Mouse (Mus musculus): ENCODE results near the gene Cx3cr1. TPM values are rescaled to one million over a fixed set of nuclear protein-coding genes. Genes with fewer than 3 reads are reported as not detected.

Gene Cx3cr1
- polyA plus RNA-seq, 1 experiment = 6.1 TPM

DNA sequence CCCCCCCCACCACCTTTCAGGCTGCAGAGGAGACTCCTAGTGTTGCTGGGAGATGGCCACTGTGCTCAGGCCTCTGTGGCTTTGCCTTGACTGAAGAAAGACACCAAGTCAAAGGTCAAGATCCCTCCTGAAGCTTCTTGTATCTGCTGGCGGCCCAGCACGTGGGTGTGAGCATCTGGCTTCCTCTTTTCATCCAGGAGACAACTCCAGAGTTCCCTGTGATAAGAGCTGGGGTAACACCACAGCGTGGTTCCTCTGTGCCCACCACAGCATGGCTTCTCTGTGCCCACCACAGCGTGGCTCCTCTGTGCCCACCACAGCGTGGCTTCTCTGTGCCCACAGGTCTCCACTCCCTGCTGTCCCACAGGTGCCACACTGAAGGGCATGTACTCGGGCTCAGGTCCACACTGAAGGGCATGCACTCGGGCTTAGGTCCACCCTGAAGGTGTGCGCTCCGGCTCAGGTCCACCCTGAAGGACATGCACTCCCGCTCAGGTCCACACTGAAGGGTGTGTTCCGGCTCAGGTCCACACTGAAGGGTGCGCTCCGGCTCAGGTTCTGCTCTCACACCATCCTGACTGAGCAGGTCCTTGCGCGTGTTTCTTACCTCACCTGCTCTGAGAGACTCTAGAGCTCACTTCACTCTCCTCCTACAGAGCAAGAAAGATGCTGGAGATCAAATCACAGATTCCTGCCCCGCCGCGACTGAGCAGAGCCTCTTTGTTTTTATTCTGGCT is 13.6 kb upstream of the Cx3cr1 start:
- no peak for DNase-seq (ENCODE audit: low read depth, low spot score)

GRCm38 (mm10) chr9:120082691-120083090 is 13.0 kb upstream of the Cx3cr1 start:
- DNase-seq (ENCODE audit: low read depth, low spot score) = no peak
- WGBS = 82% methylated on average over 4 of the region's 4 CpGs

More for the DNA sequence above, 13.6 kb upstream of the Cx3cr1 start:
- 75% methylated on average over 18 of the region's 18 CpGs for WGBS

DNA sequence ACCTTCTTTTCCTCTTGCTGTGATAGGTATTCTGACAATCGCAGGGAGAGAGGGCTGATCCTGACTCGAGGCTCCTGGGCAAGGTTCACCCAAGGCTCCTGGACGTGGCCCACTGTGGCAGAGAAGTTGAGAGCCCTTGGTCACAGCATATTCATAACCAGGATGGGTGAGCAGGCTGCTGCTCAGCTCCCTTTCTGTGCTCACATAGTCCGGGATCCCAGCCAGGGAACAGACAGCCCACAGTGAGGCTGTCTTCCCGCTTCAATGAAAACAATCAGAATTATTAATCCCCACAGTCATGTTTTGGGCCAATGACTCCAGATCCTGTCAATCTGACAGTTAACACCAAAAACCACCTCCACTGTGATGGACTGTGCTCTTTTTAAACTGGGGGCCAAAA is 12.3 kb upstream of the Cx3cr1 start:
- DNase-seq (ENCODE audit: low read depth, low spot score) = no peak
- 72% methylated on average over 5 of the region's 5 CpGs for WGBS

DNA sequence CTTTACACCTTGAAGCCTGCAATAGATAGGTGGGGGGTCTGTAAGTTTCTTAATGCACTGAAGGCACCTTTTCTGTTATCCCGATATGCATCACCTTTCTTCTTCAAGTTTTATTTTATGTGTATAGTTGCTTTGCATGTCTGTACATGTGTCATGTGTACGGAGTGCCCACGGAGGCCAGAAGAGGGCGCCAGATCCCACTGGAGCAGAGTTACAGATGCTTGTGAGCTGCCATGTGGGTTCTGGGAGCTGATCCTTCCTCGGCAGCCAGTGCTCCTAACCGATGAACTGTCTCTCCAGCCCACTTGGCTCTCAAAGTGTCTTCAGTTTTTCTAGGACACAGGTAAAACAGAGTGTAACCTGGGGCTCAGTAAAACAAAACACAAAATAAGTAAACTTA is 11.6 kb upstream of the Cx3cr1 start:
- no peak for DNase-seq (ENCODE audit: low read depth, low spot score)
- WGBS = 75% methylated on average over 6 of the region's 6 CpGs

- DNase-seq (ENCODE audit: low read depth, low spot score) = no peak
- 80% methylated on average over 8 of the region's 8 CpGs for WGBS
These were observed 10.9 kb upstream of the Cx3cr1 start for GRCm38 (mm10) chr9:120080546-120081108.

DNA sequence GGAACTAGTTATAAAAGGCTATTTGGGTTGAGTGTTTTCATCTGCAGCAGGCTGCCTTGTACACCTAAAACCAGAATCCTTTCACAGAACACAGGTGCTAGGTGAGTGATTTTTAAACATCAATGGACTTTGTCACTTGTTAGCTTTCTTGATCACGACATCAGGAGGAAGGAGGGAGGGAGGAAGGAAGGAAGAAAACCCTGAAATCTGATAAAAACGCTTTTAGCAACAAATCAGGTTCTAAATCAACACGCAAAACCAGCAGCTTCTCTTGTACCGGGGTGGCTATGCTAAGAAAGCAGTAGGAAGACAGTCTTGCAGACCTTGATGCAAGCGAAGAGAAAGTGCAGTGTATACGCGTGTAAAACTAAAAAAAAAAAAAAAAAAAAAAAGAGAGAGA is 10.2 kb upstream of the Cx3cr1 start:
- no peak for DNase-seq (ENCODE audit: low read depth, low spot score)
- WGBS = 39% methylated on average over 7 of the region's 7 CpGs

DNA sequence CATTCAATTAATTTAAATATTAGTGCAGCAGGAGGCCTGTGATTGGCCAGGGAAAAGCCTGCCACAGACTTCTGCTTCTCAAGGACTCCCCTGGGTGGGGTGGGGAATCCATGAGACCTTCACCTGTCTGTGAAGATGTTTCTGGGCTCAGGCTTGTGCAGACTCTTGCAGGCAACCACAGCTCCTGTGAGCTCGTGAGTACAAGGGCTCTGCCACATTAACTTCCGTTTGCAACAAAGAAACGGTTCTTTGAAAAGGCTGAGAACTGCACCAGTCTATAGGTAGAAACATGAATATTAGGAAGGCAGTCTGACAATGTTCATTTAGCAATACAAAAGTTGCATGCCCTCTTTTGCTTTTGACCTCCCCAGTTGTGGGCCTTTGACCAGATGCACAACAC is 8.6 kb upstream of the Cx3cr1 start:
- no peak for DNase-seq (ENCODE audit: low read depth, low spot score)
- WGBS = 83% methylated on average over 3 of the region's 3 CpGs

- no peak for DNase-seq (ENCODE audit: low read depth, low spot score)
- 87% methylated on average over 7 of the region's 7 CpGs for WGBS
These were observed 4.8 kb upstream of the Cx3cr1 start for GRCm38 (mm10) chr9:120074516-120074915.

GRCm38 (mm10) chr9:120073169-120073568 is 3.5 kb upstream of the Cx3cr1 start:
- WGBS = 7% methylated on average over 3 of the region's 3 CpGs
- DNase-seq (ENCODE audit: low read depth, low spot score) = peak; percentile 79

- 53% methylated on average over 2 of the region's 2 CpGs for WGBS
- no peak for DNase-seq (ENCODE audit: low read depth, low spot score)
These were observed 1.6 kb upstream of the Cx3cr1 start for GRCm38 (mm10) chr9:120071251-120071650.

DNA sequence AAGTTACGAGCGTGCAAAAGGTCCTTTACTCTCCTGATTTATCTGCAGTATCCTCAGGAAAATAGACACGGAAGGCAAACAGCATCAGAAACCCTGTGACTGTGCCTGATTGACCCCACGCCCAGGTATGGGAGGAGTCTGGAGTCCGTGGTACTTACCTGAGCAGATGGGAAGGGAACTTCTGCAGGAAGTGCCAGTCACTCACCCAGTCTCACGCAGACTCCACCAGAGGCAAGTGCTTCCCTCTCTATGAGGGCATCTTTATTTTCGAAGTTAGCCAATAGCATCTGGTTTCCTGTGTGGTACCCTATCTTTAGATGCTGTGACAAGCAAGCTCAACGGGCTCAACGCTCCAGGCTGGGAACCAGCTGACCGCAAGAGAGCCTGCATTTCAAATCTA is 1.6 kb downstream of the Cx3cr1 start:
- DNase-seq (ENCODE audit: low read depth, low spot score) = peak; percentile 58
- WGBS = 21% methylated on average over 10 of the region's 10 CpGs

DNA sequence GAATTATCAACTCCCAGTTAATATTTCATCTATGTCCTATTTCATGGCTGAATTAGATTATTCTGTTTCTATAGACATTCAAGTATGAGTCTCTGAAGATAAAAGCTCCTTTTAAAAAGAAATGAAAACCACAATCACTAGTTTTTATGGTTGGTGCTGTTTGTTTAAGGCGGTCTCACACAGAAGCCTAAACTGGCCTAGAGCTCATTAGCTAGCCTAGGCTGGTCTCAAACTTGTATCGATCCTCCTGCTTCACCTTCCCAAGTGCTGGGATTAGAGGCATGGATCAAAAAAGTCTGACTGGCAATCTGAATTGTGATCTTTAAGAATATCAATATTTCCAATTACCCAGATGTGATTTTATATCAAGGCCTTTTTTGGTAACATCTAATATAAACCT is 2.1 kb downstream of the Cx3cr1 start:
- DNase-seq (ENCODE audit: low read depth, low spot score) = no peak
- WGBS = 20% methylated on average over 2 of the region's 2 CpGs

- no peak for DNase-seq (ENCODE audit: low read depth, low spot score)
- 77% methylated on average over 4 of the region's 4 CpGs for WGBS
These were observed 5.4 kb downstream of the Cx3cr1 start for GRCm38 (mm10) chr9:120064317-120064716.

GRCm38 (mm10) chr9:120058730-120059129 is 10.9 kb downstream of the Cx3cr1 start:
- 72% methylated on average over 3 of the region's 3 CpGs for WGBS
- DNase-seq (ENCODE audit: low read depth, low spot score) = no peak

- 75% methylated on average over 9 of the region's 9 CpGs for WGBS
- DNase-seq (ENCODE audit: low read depth, low spot score) = no peak
These were observed 13.5 kb downstream of the Cx3cr1 start for GRCm38 (mm10) chr9:120056201-120056600.

DNA sequence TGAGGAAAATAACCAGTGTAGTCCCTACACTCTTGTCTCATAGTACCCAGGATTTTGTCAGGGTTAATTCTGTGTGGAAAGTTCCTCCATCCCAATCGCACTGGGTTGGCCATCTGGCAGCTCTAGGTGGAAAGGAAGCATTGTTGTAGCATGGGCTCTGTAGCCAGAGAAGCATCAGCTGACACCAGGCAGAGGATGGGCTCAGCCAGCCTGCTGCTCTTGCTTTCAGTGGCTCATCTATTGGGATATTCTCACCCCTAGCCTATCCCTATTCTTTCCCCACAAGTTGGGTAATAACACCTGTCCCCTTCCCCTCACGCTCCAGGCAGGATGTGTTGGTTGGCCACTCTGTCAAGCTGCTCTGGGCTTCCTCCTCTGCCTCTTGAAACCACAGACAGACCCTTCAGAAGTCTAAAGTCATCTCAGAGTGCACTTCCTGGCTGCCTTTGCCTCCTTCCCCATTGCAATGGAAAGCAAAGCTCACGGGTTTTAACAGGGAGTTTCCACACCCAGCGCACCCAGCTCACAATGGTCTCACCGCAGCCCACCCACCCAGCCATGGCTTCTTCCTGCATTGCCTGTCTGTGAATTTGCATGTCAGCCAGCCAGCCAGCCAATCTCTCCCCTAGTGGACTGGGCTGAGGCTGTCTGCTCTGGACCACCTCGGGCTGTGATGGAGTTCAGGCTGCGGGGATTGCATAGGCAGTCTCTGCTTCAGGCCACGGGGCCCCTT is 15.0 kb downstream of the Cx3cr1 start:
- 60% methylated on average over 8 of the region's 8 CpGs for WGBS
- DNase-seq (ENCODE audit: low read depth, low spot score) = no peak

- no peak for DNase-seq (ENCODE audit: low read depth, low spot score)
- 58% methylated on average over 3 of the region's 3 CpGs for WGBS
These were observed 20.3 kb downstream of the Cx3cr1 start for GRCm38 (mm10) chr9:120049407-120049806.

DNA sequence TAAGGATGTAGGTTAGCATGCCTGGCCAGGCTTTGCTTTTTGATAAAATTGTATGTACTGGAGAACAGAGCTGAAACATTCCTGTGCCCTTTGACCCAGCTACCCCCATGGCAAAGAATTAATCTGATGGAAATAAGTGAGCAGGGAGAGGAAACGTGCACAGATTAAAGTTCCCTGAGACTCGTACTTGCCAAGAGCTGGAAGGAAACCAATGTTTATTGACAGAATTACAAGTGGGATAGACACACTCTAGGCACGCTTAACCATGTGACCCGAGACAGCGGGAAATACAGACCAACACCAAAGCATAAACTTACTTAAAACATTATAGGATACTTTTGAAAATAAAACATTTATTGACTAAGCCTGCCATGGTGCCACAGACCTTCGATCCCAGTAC is 21.2 kb downstream of the Cx3cr1 start:
- DNase-seq (ENCODE audit: low read depth, low spot score) = no peak
- WGBS = 43% methylated on average over 6 of the region's 6 CpGs

GRCm38 (mm10) chr9:120043115-120043514 is 26.6 kb downstream of the Cx3cr1 start:
- no peak for DNase-seq (ENCODE audit: low read depth, low spot score)
- 75% methylated on average over 7 of the region's 7 CpGs for WGBS

DNA sequence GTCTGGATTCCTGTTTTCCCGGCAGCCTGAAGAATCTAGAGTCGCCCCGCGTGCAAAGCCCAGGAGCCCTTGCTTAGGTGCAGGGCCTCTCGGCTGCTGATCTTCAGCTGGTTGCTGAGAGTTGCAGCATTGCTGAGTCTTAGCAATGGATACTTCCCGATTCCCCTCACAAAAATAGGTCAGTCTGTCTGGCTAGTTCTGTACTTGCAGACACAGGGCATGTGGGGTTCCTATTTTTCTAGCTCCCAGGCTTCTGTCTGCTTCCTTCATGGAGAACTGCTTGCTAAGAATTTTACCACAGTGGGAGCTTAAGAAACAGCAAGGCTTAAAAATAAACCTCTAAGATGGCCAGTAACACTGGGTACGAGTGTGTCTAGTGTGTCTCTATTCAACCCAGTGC is 32.3 kb downstream of the Cx3cr1 start:
- DNase-seq (ENCODE audit: low read depth, low spot score) = no peak
- WGBS = 81% methylated on average over 7 of the region's 7 CpGs

DNA sequence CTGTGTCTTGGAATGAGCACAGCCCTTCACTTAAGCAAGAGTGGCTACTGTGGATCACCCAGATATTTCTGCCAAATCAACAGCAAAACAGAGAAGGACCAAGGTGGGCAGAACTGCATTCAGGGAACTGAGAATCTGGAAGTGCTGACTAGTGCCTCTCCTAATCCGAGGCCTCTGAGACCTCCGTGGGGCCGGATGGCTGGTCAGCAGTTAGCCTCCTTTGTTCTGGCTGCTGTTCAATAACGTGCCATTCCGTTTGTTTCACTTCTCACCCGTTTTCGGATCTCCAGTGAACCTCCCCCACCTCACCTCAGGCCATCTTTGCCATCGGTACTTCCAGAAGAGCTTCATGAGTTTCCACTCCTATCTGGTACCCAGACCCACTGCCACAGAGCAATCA is 35.3 kb downstream of the Cx3cr1 start:
- 78% methylated on average over 8 of the region's 8 CpGs for WGBS
- DNase-seq (ENCODE audit: low read depth, low spot score) = no peak
